Comparison of ENCODE assay signal across 33 mouse cellular contexts in genomic region chr19:43981992-43982391, GRCm38 (mm10). TPM values are rescaled to one million over a fixed set of nuclear protein-coding genes. Genes with fewer than 3 reads are reported as not detected.
"Had no signal": no experiment of that assay in that cellular context is flagged by ENCODE, and none has a peak within 500 bp of the region (broad histone marks: within the 10 kb centered on the region; RNA-seq: fewer than 3 reads in every experiment).

No protein-coding gene starts in this region.

- ATAC-seq: forebrain, embryonic 13.5 days; forebrain, embryonic 14.5 days; forebrain, embryonic 15.5 days; forebrain, embryonic 16.5 days; forebrain, postnatal 0 days had no signal

- H3K36me3 ChIP-seq: embryonic facial prominence, embryonic 10.5 days; embryonic facial prominence, embryonic 12.5 days; embryonic facial prominence, embryonic 13.5 days; embryonic facial prominence, embryonic 15.5 days; forebrain, embryonic 10.5 days; forebrain, embryonic 12.5 days; forebrain, embryonic 15.5 days; heart, embryonic 10.5 days had no signal

- DNase-seq: cerebellum, adult 9-10 months; cerebellum, adult 9-11 months; cerebellum, postnatal 10 days; cerebellum, postnatal 14 days; cerebellum, postnatal 25 days; cerebellum, postnatal 36 days; embryo, embryonic 11 days; forebrain, postnatal 0 days; gastrocnemius, adult 2 months; gastrocnemius, postnatal 10 days; gastrocnemius, postnatal 14 days; gastrocnemius, postnatal 25 days; gastrocnemius, postnatal 36 days; heart, adult 11 months; heart, adult 18-20 months; heart, adult 2 months had no signal

- H3K9ac ChIP-seq: embryonic facial prominence, embryonic 12.5 days; embryonic facial prominence, embryonic 13.5 days; embryonic facial prominence, embryonic 15.5 days; forebrain, embryonic 12.5 days; forebrain, embryonic 13.5 days; forebrain, embryonic 15.5 days; forebrain, postnatal 0 days had no signal

- H3K27ac ChIP-seq: embryonic facial prominence, embryonic 10.5 days; embryonic facial prominence, embryonic 12.5 days; embryonic facial prominence, embryonic 13.5 days; embryonic facial prominence, embryonic 15.5 days; forebrain, embryonic 10.5 days; forebrain, embryonic 12.5 days; forebrain, embryonic 13.5 days; forebrain, embryonic 15.5 days; gastrocnemius, adult 2 months; heart, adult 2 months; heart, embryonic 10.5 days had no signal

- H3K4me2 ChIP-seq: embryonic facial prominence, embryonic 12.5 days; embryonic facial prominence, embryonic 13.5 days; embryonic facial prominence, embryonic 15.5 days; forebrain, embryonic 12.5 days; forebrain, embryonic 13.5 days; forebrain, embryonic 15.5 days had no signal

- H3K27me3 ChIP-seq: forebrain, embryonic 15.5 days had no signal

- H3K4me3 ChIP-seq: embryonic facial prominence, embryonic 10.5 days; embryonic facial prominence, embryonic 12.5 days; embryonic facial prominence, embryonic 13.5 days; embryonic facial prominence, embryonic 15.5 days; erythroblast, embryonic 14.5 days; forebrain, embryonic 10.5 days; forebrain, embryonic 12.5 days; forebrain, embryonic 13.5 days; forebrain, embryonic 15.5 days; gastrocnemius, adult 2 months; heart, adult 2 months; heart, embryonic 10.5 days had no signal

- H3K9me3 ChIP-seq: embryonic facial prominence, embryonic 10.5 days; embryonic facial prominence, embryonic 12.5 days; embryonic facial prominence, embryonic 13.5 days; embryonic facial prominence, embryonic 15.5 days; forebrain, embryonic 10.5 days; forebrain, embryonic 12.5 days; forebrain, embryonic 13.5 days; forebrain, embryonic 15.5 days; heart, embryonic 10.5 days had no signal

RNA-seq across cellular contexts. Expression of gene Cpn1, which starts 4.4 kb away (rescaled TPM):
- total RNA-seq: common myeloid progenitor, adult 5-6 weeks; gastrocnemius, adult 2 months; gastrocnemius, postnatal 10 days; gastrocnemius, postnatal 14 days; gastrocnemius, postnatal 25 days; gastrocnemius, postnatal 36 days; heart, adult 18-20 months had no signal
- polyA plus RNA-seq: embryonic facial prominence, embryonic 11.5 days; embryonic facial prominence, embryonic 12.5 days; embryonic facial prominence, embryonic 13.5 days had no signal

RNA-seq across cellular contexts. Expression of gene Dnmbp, which starts 42.0 kb away (rescaled TPM):
- polyA plus RNA-seq: erythroblast, embryonic 14.5 days had no signal

RNA-seq across cellular contexts. Expression of gene Cyp2c23, which starts 47.0 kb away (rescaled TPM):
- total RNA-seq: common myeloid progenitor, adult 5-6 weeks; forebrain, postnatal 0 days; gastrocnemius, adult 2 months; gastrocnemius, postnatal 10 days; gastrocnemius, postnatal 14 days; gastrocnemius, postnatal 25 days; heart, adult 2 months; heart, adult 8-10 months had no signal
- polyA plus RNA-seq: embryonic facial prominence, embryonic 10.5 days; embryonic facial prominence, embryonic 11.5 days; embryonic facial prominence, embryonic 12.5 days; embryonic facial prominence, embryonic 13.5 days; embryonic facial prominence, embryonic 14.5 days; embryonic facial prominence, embryonic 15.5 days; erythroblast, embryonic 14.5 days; forebrain, embryonic 10.5 days; forebrain, embryonic 11.5 days; forebrain, embryonic 12.5 days; forebrain, embryonic 13.5 days; forebrain, embryonic 14.5 days; forebrain, embryonic 15.5 days; forebrain, embryonic 16.5 days; forebrain, postnatal 0 days; heart, adult 2 months had no signal
